Mouse (Mus musculus) urinary bladder, adult 2 months (tissue): Measurements from ENCODE around the gene Slc35b1. TPM values are rescaled to one million over a fixed set of nuclear protein-coding genes. Genes with fewer than 3 reads are reported as not detected.
A peak's percentile ranks its signal among the peaks of the same experiment; 100 is the strongest.

Experiments
- DNase-seq: peaks from one replicate; pipeline ENCODE4 v3.0.0; 2022; ENCODE audit warnings: low spot score
- polyA plus RNA-seq: library from polyadenylated mRNA; depleted of rRNA; stranded (reverse); fragments of >200 nt; gene quantifications from 2 replicates; pipeline ENCODE4 v1.2.3, GENCODE M21; 2012; rRNA removed

Slc35b1 gene
- polyA plus RNA-seq, result 55.1 and 66.5 TPM in 2 replicates

DNA sequence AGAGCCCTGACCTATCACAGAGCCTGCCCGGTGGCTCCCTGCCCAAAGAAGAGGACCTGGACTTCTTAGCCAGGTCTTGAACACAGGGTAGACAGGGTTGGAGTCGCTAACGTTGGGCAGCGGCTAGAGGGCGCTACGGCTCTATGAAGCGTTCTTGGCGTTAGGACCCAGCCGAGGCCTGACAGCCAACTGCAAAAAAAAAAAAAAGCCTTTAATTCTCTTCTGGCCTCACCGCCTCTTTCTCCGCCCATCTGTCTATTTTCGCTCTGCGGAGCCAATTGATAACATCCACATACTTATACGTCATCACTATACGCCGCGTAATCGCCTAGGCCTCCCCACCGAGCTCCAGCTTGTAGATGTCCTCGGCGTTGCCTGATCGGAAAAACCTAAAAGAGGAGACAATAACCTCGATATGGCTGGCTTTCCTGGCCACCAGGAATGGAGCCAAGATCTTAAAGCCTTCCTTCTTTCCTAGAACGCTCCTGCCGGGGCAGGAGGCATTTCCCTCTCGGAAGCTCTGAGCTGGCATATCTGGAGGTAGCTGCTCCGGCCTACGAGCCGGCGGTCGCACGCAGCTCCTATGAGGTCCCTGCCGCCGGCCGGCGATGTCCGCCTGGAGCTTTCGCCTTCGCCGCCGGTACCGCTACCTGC, at the start of gene Slc35b1:
TSS of gene Slc35b1 (plus strand) at position 374 of the 654 bp plus-strand sequence.
- peak; percentile 93 for DNase-seq

DNA sequence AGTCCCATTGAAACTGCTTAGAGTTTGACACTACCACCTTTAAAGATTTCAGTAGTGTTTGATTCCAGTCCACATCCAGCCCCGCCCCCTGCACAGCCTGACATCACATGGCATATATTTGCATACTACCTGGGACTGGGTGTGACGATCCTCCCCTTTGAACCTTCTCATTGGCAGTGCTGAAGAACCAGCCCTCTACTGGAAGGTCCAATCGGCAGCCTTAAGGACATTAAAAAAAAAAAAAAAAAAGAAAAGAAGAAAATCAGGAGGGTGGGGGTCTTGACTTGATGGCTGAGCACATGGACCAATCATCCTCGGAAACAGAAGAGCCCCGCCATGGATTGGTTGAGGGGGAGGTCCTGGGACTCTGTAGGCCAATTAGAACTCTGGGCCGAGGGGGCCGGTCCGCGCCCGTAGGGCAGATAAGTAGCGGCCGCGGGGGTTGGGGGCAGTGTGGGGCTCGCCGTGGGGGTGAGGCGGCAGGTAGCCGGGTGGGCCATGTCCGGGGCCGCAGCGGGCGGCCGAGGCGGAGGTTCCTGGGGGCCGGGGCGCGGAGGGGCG, 47.8 kb upstream of the Slc35b1 start, which contains the start of gene Fam117a:
TSS of gene Fam117a (plus strand) at position 451 of the 561 bp plus-strand sequence.
- no peak for DNase-seq

DNA sequence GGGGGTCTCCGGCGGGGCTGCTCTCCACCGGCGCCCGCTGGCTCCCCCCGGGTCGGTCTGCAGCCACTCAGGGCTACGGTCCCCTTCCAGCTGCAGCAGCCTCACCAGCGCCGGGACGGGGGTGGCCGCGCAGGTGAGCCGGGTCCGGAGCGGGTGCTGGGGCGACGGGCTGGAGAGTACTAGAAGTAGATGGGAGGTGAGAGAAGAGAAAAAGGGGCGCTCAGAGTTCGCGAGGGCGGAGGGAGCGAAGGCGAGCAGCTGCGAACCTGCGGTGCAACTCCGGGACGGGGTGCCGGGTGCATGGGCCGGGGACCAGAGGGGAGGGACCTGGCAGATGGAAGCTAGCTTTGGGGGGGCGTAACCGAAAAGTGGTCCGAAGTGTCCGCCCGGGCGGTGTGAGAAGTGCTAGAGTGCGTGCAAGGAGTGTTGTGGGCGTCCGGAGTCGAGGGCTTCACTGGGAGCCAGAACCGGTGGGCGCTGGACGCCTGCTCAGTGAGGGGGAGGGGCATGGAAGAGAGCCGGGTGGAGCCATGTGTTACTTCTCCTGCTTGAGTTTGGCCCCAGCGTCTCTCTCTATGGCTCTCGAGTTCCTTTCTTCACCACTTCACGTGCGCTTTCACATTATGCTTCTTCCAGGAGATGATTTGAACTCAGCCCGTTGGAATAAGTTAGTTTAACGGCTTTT, 47.2 kb upstream of the Slc35b1 start:
- peak; percentile 69 for DNase-seq

DNA sequence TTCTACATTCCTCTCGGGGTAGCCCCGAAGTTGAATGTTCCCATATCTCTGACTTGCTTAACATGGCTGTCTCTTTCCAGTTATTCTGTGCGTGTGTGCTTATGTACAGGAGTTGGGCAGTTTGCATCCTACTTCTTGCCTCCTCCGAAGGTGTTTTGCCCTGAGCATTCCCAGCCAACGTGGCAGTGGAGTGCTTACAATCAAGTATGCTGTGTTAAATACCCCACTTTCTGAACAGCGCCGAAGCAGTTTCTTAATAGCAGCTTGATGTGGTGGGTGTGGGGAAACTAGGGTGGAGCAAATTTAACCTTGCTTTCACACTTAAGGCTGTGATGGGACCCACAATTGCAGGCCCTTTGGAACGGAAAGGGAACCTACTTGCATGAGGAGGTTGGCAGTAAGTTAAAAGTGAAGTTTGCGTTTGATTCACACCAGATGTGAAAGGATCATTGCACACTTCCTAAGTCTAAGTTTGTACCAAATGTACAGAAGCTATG, 46.6 kb upstream of the Slc35b1 start:
- DNase-seq, result no peak

DNA sequence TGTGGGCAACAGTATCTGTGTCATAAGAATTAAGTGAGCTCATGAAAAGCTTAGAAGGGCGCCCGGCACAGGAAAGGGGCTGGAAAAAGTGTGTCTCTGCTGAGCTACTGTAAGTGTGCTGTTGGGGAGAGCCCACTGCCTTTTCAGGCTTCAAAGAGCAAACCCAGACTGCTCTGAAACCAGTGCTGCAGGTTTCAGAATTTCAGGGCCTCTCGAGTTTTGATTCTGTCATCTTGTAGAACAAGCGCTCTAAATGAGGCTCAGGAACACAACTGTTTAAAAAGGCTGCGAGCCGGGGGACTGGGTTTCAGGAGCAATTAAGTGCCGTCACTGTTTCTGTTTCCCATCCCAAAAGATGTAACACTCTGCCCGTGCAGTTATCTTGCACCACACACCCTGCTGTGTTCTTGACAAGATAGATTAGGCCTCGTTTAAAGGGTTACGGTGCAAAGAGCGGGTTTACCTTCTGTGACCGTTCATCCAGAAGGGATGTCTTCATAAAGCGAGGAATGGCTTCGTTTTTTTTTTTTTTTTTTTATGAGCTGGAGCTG, 44.9 kb upstream of the Slc35b1 start:
- no peak for DNase-seq

DNA sequence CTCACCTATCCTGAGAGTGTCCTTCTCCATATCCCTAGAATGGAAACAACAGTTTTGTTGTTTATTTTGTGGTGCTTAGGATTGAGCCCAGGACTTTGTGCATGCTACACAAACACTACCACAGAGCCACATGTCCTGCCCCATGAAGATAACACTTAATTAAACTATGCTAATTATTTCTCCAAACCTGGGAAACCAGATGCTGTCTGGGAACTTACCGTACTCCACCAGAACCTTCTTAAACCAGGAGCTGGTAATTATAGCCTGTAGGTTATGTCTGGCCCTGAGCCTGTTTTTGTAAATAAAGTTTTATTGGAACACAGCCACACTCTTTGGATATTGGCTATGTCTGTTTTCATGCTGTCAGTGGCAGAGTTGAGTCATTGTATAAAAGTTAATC, 44.2 kb upstream of the Slc35b1 start:
- DNase-seq, result no peak

DNA sequence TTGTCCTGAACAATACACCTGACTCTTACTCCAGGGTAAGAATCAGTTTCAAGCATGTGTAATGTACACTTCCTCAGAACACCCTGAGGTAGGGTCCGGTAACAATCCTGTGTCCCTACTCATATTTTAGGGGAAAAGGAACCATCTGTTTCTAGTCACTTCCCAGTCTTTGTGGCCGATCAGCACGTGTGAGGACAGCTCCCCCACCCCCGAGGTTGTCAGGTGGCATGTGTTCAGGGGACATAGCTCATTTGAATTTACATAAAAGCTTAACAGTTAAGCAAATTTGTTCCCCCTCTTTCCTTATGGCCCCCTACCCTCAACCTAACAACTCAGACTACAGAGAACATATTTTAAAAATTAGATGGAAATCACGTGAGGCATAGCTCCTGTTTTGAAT, 43.8 kb upstream of the Slc35b1 start:
- DNase-seq, result no peak

DNA sequence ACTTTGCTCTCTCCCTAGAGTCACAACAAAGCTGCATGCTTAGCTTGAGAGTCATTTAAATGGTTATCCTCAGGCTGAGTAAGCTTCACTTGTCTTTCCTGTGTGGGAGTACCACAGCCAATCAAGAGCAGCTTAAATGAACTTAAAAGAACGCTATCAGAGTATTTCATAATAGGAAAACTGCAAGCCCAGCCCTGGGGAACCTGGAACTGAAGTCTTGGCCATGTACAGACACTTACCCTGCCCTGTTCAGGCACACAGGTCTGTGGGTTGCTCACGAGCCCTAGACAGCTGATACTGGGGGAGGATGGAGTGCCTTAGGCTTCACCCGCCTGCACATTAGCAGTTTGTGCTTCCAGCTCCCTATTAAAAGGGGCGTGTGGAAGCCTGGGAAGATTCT, 41.3 kb upstream of the Slc35b1 start:
- DNase-seq, result no peak

DNA sequence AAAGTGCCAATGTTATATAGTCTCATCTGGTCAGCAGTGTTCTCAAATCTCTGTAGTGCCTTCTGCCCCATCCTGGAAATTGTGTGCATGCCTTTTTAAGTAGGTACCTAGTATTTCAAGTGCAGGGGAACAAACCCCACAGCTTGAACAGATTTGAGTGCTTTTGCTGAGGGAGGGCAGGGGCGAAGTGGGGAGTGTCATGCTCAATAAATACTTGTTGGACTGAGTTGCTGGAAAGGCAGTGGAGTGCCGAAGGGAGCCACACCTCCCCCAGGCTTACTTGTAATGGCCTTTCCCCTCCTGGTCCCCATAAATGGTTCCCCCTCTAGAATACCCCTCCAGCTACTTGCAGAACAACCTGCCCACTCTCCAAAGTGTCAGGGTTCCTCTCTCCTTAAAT, 40.3 kb upstream of the Slc35b1 start:
- no peak for DNase-seq

DNA sequence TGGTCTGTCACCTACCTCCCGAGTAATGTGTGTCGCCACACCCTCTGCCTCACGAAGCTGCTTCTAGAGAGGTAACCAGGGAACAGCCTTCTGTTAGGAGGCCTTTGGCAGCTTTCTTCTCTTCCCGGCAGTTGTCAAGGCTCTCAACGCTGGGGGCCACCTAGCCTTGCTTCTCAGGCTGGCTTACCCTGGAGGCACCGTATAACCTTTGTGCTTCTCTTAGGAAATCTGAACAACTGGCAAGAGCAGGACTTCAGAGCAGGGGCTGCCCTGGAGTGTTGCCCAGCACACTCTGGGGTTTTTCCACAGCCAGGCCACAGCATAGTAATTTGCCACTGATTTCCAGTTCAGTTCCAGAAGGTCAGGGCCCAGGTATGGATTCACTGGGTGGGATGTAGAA, 34.2 kb upstream of the Slc35b1 start:
- DNase-seq, result no peak

DNA sequence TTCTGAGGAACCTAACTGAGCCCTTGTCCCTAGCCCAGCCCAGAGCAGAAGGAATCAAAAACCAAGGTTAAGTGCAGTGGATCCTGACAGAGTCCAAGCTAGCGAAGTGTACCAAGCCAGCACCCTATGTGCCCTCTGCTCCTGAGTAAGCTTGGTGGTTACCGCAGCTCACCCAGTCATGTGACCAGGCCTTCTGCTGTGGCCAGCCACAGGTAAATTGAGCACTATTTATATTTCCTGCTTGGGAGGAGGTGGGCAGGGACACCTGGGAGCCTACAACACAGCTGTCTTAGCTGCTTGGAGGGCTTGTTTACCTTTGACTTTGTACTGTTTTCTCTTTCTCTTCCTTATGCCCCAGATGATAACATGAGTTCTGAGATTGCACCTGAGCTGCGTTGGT, 33.5 kb upstream of the Slc35b1 start:
- DNase-seq, result no peak

DNA sequence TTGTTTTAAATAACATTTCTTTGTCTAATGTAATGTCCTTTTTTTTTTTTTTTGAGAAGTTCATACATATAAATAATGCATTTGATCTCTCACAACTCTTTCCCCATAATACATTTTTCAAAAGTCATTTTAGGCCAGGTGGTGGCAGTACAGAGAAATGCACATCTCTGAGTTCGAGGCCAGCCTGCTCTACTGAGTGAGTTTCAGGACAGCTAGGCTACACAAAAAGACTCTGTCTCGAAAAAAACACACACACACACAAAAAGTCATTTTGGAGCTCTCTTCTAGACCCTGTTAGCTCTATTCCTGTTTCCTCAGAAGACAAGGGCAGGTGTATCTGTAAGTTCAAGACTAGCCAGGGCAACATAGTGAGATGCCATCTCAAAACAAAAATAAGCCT, 31.8 kb upstream of the Slc35b1 start:
- DNase-seq, result no peak

DNA sequence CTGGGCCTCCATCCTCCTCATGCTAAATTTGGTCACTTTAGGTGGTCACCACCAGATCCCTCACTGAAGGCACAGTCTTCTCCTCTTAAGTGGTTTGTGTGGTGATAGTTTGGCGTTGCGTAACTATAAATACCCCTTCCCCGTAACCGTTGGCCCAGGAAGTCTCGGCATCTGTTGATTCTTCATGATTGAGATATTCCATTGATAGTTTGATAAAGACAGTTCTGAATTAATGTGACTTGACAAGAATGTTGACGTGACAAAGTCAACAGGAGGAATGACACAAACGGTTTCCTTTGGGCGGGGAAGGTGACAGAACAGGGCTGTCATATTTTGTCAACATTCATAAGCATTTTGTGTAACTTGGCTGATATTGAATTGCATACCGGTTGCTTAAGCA, 31.3 kb upstream of the Slc35b1 start:
- DNase-seq, result no peak

DNA sequence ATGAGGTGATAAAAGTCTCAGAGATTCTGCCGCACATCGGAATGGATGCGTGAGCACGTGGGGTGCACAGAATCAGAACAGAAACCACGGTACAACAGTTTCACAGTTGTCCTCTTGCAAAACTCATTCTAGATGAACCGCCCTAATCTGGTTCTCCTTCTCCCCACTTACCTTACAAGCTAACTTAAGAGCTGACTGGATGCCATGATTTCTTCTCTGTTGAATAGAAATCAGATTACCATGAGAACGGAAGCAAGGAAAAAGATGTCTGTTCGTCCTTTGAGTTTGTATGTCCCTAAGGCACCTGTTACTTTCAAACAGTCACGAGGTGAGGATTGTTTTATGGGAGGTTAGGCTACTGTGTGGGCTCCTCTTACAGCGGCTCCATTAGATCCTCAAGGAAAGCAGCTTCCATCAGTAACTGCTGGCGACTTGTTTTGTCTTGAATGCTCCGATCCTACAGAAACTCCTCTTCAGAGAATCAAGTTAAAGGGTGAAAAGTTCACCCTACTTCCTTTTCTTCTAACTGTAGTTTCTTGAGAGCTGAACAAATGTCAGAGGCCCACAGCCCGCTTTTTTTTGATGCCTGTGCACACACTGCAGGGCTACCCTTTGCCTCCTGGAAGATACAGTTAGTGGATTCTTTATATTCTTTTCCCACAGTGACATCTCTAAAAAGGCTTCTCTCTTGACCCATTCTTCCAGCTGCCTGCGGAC, 30.1 kb upstream of the Slc35b1 start:
- DNase-seq, result no peak

DNA sequence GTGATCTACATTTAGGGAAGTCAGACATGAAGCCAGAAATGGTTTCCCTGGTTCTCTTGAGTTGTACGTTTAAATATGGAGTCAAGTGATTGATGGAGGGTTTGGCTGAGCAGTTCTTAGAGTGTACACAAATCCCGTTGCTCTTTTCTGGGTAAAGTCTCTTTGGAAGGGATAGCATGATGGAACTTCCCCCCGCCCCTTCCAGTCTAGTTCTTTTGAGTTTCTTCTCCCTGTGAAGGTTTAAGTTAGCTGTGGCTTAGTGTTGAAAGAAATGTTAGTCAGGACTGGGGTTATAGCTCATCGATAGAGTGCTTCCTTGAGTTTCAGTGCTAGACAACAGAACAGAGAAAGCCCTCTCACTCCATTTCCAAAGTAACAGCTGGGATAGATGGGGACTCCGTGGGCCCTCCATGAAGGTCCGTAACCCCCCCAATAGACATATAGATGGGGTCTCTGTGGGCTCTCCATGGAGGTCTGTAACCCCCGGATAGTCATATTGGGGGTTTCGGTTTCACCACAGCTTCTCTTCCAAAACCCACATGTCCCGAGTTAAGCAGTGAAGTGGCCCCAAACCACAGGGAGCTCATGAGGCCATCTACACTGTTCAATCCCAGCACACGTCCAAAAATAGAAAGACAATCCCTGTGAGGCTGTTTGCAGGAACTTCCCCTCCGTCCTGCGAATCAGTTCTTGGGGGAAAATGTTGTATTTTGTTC, 29.4 kb upstream of the Slc35b1 start:
- no peak for DNase-seq

DNA sequence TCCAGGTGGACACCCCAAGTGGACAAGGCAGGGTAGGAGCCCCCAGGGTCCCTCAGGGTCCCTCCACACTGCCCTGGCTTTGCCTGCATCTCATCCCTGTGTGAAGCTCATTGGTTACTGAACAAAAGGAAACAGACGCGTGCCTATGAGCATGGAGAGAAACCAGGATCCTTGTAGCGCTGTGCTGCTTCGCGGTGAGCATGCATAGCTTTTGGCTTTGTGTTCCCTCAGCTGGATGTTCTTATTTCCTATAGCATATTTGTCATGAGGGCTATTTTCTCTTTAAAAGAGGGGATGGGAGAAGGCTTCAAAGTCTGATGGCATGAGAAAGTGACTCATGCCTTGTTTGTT, 28.9 kb upstream of the Slc35b1 start:
- DNase-seq, result no peak

DNA sequence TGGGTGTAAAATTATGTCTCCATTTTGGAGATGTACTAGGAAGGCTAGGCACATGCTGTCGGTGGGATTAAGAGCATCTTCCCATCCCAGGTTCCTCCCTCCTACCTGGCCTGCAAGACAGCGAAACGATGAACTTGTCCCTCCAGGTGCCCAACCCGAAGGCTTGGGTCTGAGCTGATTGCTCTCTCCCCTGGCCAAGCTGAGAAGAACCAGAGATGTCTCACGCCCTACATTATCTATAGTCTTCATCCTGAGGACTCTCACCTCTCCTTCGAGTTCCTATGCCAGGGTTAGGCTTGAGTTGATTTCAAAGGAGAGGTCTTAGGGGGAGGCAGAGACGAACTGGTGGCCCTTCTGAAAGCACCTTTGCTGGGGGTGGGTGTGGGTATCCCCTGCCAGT, 28.5 kb upstream of the Slc35b1 start:
- no peak for DNase-seq

DNA sequence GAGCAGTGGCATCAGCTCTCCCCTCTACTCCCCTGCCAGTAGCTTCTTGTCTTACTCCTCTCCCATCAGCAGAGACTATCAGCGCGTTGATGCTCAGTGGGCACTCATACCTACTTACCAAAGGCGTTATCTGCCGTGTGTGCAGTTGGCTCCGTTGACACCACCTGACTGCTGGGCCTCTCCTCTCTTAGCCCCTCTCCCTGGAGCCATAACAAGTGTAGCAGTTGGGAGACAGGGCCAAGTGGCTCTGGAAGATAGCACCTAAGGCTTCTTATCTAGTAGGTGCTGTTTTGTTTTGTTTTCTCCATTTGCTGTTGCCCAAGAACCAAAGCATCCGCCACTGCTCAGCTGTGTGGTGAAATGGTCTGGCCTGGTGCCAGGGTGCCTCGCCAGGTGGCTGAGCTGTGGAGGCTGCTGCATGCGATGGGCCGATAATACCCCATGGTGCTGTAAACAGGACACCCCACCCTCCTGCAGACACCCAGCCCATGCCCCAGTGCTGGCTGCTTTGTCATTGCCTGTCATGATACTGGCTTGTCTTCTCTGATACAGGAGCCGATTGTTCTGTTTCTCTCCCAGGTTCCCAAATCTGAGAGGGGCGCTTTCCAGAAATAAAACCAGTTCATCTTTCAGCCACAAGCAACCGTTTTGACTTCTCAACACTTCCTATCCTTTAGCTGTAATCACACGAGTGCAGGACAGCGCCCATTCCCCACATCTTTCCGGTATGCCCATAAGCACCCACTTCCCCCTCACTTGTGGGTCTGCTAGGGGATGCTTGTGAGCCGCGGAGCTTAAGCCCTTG, 27.8 kb upstream of the Slc35b1 start:
- no peak for DNase-seq

DNA sequence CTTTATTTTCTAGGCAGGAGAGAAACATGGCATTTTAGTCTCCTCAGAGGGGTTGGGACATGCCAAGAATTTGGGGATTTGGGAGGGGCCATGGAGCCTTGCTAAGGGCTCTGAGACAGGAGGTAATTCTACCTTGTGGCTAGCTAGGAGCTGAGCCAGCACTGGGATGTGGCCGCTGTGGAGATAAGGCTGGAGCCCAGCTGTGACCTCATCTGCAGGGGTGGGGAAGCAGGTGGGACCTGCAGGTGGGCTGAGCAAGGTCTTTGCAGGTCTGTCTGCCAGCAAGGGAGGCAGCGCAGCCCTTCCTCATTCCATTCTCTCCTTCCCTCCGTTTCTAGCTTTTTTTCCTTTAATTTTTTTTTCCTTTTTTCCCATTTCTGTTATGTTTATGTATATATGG, 26.2 kb upstream of the Slc35b1 start:
- no peak for DNase-seq

DNA sequence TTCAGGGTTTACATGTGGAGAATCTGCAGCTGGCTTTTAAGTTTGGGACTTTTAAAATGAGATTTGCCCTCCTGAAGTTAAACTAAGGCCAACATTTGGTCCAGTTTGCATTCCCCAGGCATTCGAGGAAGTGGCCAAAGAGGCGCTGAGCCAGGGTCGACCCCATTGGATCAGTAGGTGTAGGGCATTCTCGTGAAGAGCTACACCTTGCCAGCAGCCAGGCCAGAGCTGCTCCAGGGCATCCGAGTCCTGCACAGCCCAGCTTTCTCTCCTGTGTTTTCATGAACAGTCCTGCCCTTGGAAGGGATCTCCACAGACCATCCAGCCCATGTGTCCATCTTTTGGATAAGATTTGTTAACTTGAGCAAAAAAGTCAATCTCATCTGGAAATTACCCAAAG, 20.1 kb upstream of the Slc35b1 start:
- DNase-seq, result no peak

DNA sequence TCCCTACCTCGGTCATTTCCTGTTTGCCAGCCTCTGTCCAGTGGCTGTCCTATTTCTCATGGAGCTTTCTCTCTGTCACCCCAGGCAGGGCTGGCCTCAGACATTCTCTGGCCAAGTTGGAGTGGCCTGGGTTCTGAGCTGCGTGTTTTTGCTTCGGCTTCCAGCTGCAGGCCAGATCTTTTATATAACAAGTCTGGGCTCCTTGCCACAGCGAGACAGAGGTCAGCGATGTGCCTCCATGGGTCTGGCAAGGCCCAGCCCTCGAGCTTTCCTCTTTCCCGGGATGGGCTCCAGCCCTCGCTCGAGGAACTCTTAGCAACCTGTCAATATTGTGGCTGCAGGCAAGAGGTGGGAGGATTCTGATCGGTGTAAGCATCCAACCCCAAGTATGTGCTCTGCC, 18.9 kb upstream of the Slc35b1 start:
- DNase-seq, result peak; percentile 44
